Mouse (Mus musculus) embryonic fibroblast, embryonic 13.5 days (primary cell): ENCODE measurements at regions not wholly inside any gene's neighbourhood (a gene's known extent, or its start where the extent isn't known, plus 50 kb on each side); places are given as distances from the start of the nearest gene placed in this dataset.

Experiments
- CTCF ChIP-seq: IDR thresholded peaks from 2 replicates; pipeline ENCODE4 v1.5.1; 2011; ENCODE audit warnings: mild to moderate bottlenecking, control low read depth, low read length, moderate library complexity, borderline replicate concordance; ENCODE audit not compliant: insufficient read depth
- POLR2A ChIP-seq: IDR thresholded peaks from 2 replicates; pipeline ENCODE4 v1.6.1; 2011; ENCODE audit warnings: low read depth, mild to moderate bottlenecking, control low read depth, low read length, moderate library complexity

DNA sequence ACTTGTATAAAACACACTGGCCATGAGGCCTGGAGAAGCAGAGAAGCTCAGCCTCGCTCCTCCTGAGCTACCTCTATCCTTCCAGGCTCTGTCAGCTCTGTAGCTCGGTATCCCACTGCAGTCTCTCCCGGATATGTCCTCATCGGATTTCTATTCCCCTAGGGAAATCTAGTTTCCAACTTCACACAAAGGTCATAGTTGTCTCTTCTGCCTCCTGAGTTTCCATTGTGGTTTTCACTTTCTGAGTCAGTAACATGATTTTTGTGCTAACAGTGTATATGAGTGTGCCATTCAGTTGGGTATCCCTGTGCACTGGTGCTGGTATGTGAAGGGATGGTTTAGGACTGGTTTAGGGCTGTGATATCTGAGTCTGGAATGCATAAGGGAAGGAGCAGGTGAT, 85.2 kb downstream of the Thbs2 start:
- no peak for TF ChIP-seq POLR2A
- TF ChIP-seq CTCF: no peak
